In genomic region chr5:134102720-134103119, GRCm38 (mm10) we compare ENCODE assay signal across 10 mouse cellular contexts. TPM values are rescaled to one million over a fixed set of nuclear protein-coding genes. Genes with fewer than 3 reads are reported as not detected.
DNase-seq lines count a peak whose midpoint lies in the region; ATAC-seq and TF ChIP-seq lines count a peak whose summit lies in the region.
"Had no signal": no experiment of that assay in that cellular context is flagged by ENCODE, and none has a peak within 500 bp of the region (broad histone marks: within the 10 kb centered on the region; RNA-seq: fewer than 3 reads in every experiment).

No protein-coding gene starts in this region.

- no peaks in the 10 kb centered on the region for H3K9me3 ChIP-seq in heart, embryonic 15.5 days (replicated peaks)
- no peaks in the 10 kb centered on the region for H3K9me3 ChIP-seq in midbrain, embryonic 15.5 days

- H3K27ac ChIP-seq in heart, embryonic 15.5 days: no peak overlapping the region
- no peak overlapping the region for H3K27ac ChIP-seq in midbrain, embryonic 15.5 days
- no peak overlapping the region for H3K27ac ChIP-seq in thymus, adult 2 months (ENCODE audit: control insufficient read depth, insufficient read depth, low read length)
- H3K27ac ChIP-seq: liver, embryonic 14.5 days had no signal

- 0 out of 2 replicates have a peak overlapping the region, but pooled peaks have one; percentile 8 for H3K4me2 ChIP-seq in heart, embryonic 15.5 days
- H3K4me2 ChIP-seq in midbrain, embryonic 15.5 days: peak overlapping the region; percentile 83

- no peak overlapping the region for H3K4me3 ChIP-seq in heart, embryonic 15.5 days
- no peak overlapping the region for H3K4me3 ChIP-seq in midbrain, embryonic 15.5 days
- H3K4me3 ChIP-seq in thymus, adult 2 months (ENCODE audit: control insufficient read depth, insufficient read depth, low read length): no peak overlapping the region

- H3K27me3 ChIP-seq in heart, embryonic 15.5 days: no peaks in the 10 kb centered on the region
- no peaks in the 10 kb centered on the region for H3K27me3 ChIP-seq in midbrain, embryonic 15.5 days (replicated peaks)
- H3K27me3 ChIP-seq in thymus, adult 2 months (ENCODE audit: control insufficient read depth, insufficient read depth, low read length): no peaks in the 10 kb centered on the region

- H3K4me1 ChIP-seq in heart, embryonic 15.5 days (replicated peaks): peaks cover 25% of the 10 kb centered on the region
- peaks cover 34% of the 10 kb centered on the region for H3K4me1 ChIP-seq in midbrain, embryonic 15.5 days
- peaks cover 5% of the 10 kb centered on the region; the same call in 1 of the 2 replicates for H3K4me1 ChIP-seq in thymus, adult 2 months (replicated peaks; ENCODE audit: control insufficient read depth, insufficient read depth, low read length)

- TF ChIP-seq POLR2A in thymus, adult 2 months (IDR thresholded peaks at IDR 0.05; ENCODE audit: control insufficient read depth, extremely low read depth, insufficient read depth, low read length, poor library complexity): no peak

- no peak for TF ChIP-seq CTCF in thymus, adult 2 months (IDR thresholded peaks at IDR 0.05; ENCODE audit: borderline replicate concordance, control insufficient read depth, extremely low read depth, insufficient read depth, low read length, poor library complexity)

- WGBS in heart, embryonic 15.5 days: 47% methylated on average over 6 of the region's 6 CpGs
- 80% methylated on average over 6 of the region's 6 CpGs for WGBS in midbrain, embryonic 15.5 days
- 53% methylated on average over 6 of the region's 6 CpGs for WGBS in thymus, adult 2 months

- no peak overlapping the region for H3K9ac ChIP-seq in heart, embryonic 15.5 days
- H3K9ac ChIP-seq in midbrain, embryonic 15.5 days: no peak overlapping the region
- H3K9ac ChIP-seq: liver, embryonic 14.5 days had no signal

- ATAC-seq in heart, embryonic 15.5 days (replicated peaks; ENCODE audit: insufficient number of reproducible peaks, insufficient read depth, low FRiP score, low read depth): no peak
- peak; percentile 51 for ATAC-seq in granulocyte monocyte progenitor cell, adult 5-6 weeks (replicated peaks; ENCODE audit: poor library complexity, severe bottlenecking)
- ATAC-seq in midbrain, embryonic 15.5 days (replicated peaks): no peak
- no peak for ATAC-seq in frontal cortex, adult (ENCODE audit: low TSS enrichment)

- DNase-seq in heart, postnatal 10 days: no peak
- peak; percentile 52 for DNase-seq in CD4-positive, CD25-positive, alpha-beta regulatory T cell, adult 2 months (ENCODE audit: low read depth, low spot score)
- no peak for DNase-seq in layer of hippocampus, adult 9-11 months
- DNase-seq in thymus, adult 2 months: no peak
- DNase-seq: right cerebral cortex, adult 18-20 months had no signal

- no peaks in the 10 kb centered on the region for H3K36me3 ChIP-seq in heart, embryonic 15.5 days
- no peaks in the 10 kb centered on the region; the same call in 1 of the 2 replicates for H3K36me3 ChIP-seq in midbrain, embryonic 15.5 days (replicated peaks)
- no peaks in the 10 kb centered on the region for H3K36me3 ChIP-seq in thymus, adult 2 months (ENCODE audit: control insufficient read depth, insufficient read depth, low read length)

- intact Hi-C loops in heart, postnatal 10 days (cut with DNase I): no loop called here

RNA-seq across cellular contexts. Expression of gene Castor2, which starts 3.2 kb away (rescaled TPM):
- polyA plus RNA-seq in heart, embryonic 15.5 days (2015; fragmentation: Nextera tagmentation; extraction: Ambion mirVana): 5.0 and 6.2 TPM in 2 replicates
- 10 to 100 TPM; 21.4 to 23.4 TPM for total RNA-seq in heart, postnatal 10 days (2021)
- total RNA-seq in granulocyte monocyte progenitor cell, adult 5-6 weeks (2014; fragmentation: Nextera tagmentation): 1.2 and 1.3 TPM in 2 replicates
- 0.30 and 3.0 TPM in 2 replicates for total RNA-seq in granulocyte monocyte progenitor cell, adult 5-6 weeks (2017)
- polyA plus RNA-seq in midbrain, embryonic 15.5 days (2015; fragmentation: Nextera tagmentation; extraction: Ambion mirVana): 31.7 and 33.1 TPM in 2 replicates
- polyA plus RNA-seq in thymus, adult 2 months (2012; rRNA removed): 15.9 and 18.0 TPM in 2 replicates
